Mouse (Mus musculus) cerebellum, postnatal 10 days (tissue): ENCODE measurements at regions not wholly inside any gene's neighbourhood (a gene's known extent, or its start where the extent isn't known, plus 50 kb on each side); places are given as distances from the start of the nearest gene placed in this dataset.

Source experiments
- DNase-seq, 2 experiments: peaks; one replicate each; pipeline ENCODE4 v3.0.0; 2021; ENCODE audit warnings: mixed read lengths in 2 of 2

GRCm38 (mm10) chr10:56899640-56900274 lies 522.6 kb downstream of the Gja1 start:
- DNase-seq: peak in 1 of 2 experiments; percentile 23

- no peak for DNase-seq
Measured at GRCm38 (mm10) chr10:56900914-56901313, 523.8 kb downstream of the Gja1 start.

GRCm38 (mm10) chr10:56912711-56913110 lies 535.6 kb downstream of the Gja1 start:
- no peak for DNase-seq

GRCm38 (mm10) chr10:56914103-56914502 lies 537.0 kb downstream of the Gja1 start:
- DNase-seq: no peak

GRCm38 (mm10) chr10:56918412-56918811 lies 541.3 kb downstream of the Gja1 start:
- no peak for DNase-seq

- peak; percentile 34 to 49 for DNase-seq
Measured at GRCm38 (mm10) chr10:56920711-56921672, 543.9 kb downstream of the Gja1 start.

GRCm38 (mm10) chr10:56935174-56935573 lies 551.0 kb upstream of the Hsf2 start:
- peak in 1 of 2 experiments; percentile 5 for DNase-seq

GRCm38 (mm10) chr10:56941972-56942371 lies 544.2 kb upstream of the Hsf2 start:
- DNase-seq: peak; percentile 4 to 14

GRCm38 (mm10) chr10:56944434-56945145 lies 541.6 kb upstream of the Hsf2 start:
- no peak for DNase-seq

GRCm38 (mm10) chr10:56956728-56957127 lies 529.5 kb upstream of the Hsf2 start:
- DNase-seq: no peak

- no peak for DNase-seq
Measured at GRCm38 (mm10) chr10:56962096-56962807, 523.9 kb upstream of the Hsf2 start.

GRCm38 (mm10) chr10:56963215-56963614 lies 523.0 kb upstream of the Hsf2 start:
- DNase-seq: peak; percentile 19 to 23

GRCm38 (mm10) chr10:56968913-56969312 lies 517.3 kb upstream of the Hsf2 start:
- peak; percentile 70 to 79 for DNase-seq

GRCm38 (mm10) chr10:56974812-56975211 lies 511.4 kb upstream of the Hsf2 start:
- no peak for DNase-seq

- no peak for DNase-seq
Measured at GRCm38 (mm10) chr10:56979601-56980000, 506.6 kb upstream of the Hsf2 start.

- DNase-seq: no peak
Measured at GRCm38 (mm10) chr10:56980821-56981220, 505.4 kb upstream of the Hsf2 start.

GRCm38 (mm10) chr10:56982526-56983190 lies 503.5 kb upstream of the Hsf2 start:
- no peak for DNase-seq

GRCm38 (mm10) chr10:56994969-56995368 lies 491.2 kb upstream of the Hsf2 start:
- no peak for DNase-seq

GRCm38 (mm10) chr10:57000892-57001722 lies 485.1 kb upstream of the Hsf2 start:
- peak; percentile 64 to 73 for DNase-seq

GRCm38 (mm10) chr10:57001723-57002110 lies 484.5 kb upstream of the Hsf2 start:
- DNase-seq: no peak

- DNase-seq: peak in 1 of 2 experiments; percentile 3
Measured at GRCm38 (mm10) chr10:57037641-57038040, 448.5 kb upstream of the Hsf2 start.
